Mouse (Mus musculus) gastrocnemius, adult 2 months (tissue): ENCODE measurements around the gene Trit1. TPM values are rescaled to one million over a fixed set of nuclear protein-coding genes. Genes with fewer than 3 reads are reported as not detected.
A peak's percentile ranks its signal among the peaks of the same experiment; 100 is the strongest.

Experiments used
- DNase-seq: peaks from one replicate; pipeline ENCODE4 v3.0.0; 2022
- H3K27ac ChIP-seq: fragments of 200-600 bp; 2 replicates; pipeline ENCODE4 v1.8.1; 2022; ENCODE audit warnings: mild to moderate bottlenecking
- H3K4me3 ChIP-seq: fragments of 200-600 bp; 2 replicates; pipeline ENCODE4 v1.8.1; 2022; ENCODE audit warnings: mild to moderate bottlenecking, moderate library complexity
- CTCF ChIP-seq: fragments of 200-600 bp; IDR thresholded peaks from 2 replicates; pipeline ENCODE4 v1.8.1; 2022; ENCODE audit warnings: antibody characterized with exemption, mild to moderate bottlenecking, moderate library complexity
- intact Hi-C: fragments of 180-260 bp; cut with DNase I; formaldehyde crosslinking; loops from one replicate; pipeline ENCODE4 v1.15.1; 2025
- long read RNA-seq, 2 experiments: library from polyadenylated mRNA; stranded (forward); transcript quantifications; one replicate each; pipeline ENCODE4 v2.0.0; 2021
- total RNA-seq, 2 experiments: library from RNA; stranded (reverse); gene quantifications; 2 replicates each; pipeline ENCODE4 v1.2.3; 2021

Gene Trit1
- 1 to 10 TPM; 6.0 to 7.2 TPM for total RNA-seq
- long read RNA-seq, experiment 1, partial matches to known transcripts = 0 of 4 reads
- long read RNA-seq, experiment 1, other reads (novel, unspliced or antisense) = 1 of 4 reads
- long read RNA-seq, experiment 2, partial matches to known transcripts = 0 of 3 reads
- long read RNA-seq, experiment 2, other reads (novel, unspliced or antisense) = 0 of 3 reads

DNA sequence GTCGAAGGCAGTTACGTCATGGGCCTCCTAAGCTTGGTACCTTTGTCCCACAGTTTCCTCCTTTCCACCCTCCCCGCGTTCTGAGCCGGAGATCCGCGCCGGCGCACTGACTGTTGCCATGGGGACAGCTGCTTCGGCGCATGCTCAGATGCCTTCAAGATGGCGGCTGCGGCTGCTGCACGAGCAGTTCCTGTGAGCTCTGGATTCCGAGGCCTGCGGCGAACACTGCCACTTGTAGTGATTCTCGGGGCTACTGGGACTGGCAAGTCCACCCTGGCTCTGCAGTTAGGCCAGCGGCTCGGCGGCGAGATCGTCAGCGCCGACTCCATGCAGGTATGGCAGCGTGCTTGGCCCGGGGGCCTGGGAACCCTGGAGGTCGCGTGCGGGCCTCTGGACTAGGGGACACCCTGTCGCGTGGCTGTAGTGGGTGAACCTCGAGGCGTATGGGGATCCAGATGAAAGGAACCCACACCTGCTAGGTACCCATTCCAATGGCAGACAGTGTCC, at the start of gene Trit1:
TSS of gene Trit1 (plus strand) at position 147 of the 507 bp plus-strand sequence.
- peak; percentile 95 for DNase-seq
- Histone ChIP-seq H3K4me3 (peak within 1 kb of the TSS; percentile 96), H3K27ac (peak within 1 kb of the TSS; percentile 91)
- no peak for TF ChIP-seq CTCF
- intact Hi-C loops = no loop called here

DNA sequence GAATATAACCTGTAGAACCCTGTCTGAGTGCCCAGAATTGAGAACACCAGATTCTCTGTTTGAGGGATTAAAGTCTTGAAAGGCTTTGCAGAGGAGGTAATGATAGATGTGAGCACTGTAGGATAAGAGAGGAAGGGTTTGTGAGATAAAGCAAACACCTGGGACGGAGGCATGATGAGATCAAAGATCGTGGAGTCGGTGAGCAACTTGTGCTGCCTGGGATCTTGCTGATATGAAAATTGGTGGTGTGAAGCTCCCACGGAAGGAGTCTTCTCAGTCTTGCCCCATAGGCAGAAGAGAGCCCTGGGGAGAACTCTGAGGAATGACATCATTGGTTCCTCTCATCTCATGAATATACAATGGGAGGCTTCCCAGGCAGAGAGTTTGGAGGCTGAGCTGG, 48.3 kb upstream of the Trit1 start:
- no peak for DNase-seq
- TF ChIP-seq CTCF = no peak
- Histone ChIP-seq H3K4me3 (no peak overlapping the region), H3K27ac (no peak overlapping the region)
- intact Hi-C loops = no loop called here

DNA sequence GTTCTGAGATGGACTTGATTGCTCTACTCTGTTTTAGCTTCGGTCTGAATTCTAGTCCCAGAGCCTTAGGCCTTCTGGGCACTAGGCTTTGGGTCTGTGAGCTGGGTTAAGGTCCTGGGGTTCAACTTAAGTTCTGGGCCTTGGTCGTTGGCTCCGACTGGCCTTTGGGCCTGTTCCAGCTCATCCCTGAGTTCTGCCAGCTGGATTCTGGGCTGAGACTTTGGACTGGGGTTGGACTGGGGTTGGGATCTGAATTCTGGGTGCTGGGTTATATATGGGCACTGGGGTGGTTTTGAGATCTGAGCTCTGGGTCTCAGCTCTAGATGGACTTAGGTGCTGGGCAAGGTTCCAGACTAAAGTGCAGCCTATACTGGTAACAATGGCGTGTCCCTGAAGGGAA, 45.2 kb upstream of the Trit1 start:
- H3K4me3 ChIP-seq = no peak overlapping the region
- DNase-seq = no peak
- H3K27ac ChIP-seq = no peak overlapping the region
- no peak for TF ChIP-seq CTCF
- intact Hi-C loops = no loop called here

DNA sequence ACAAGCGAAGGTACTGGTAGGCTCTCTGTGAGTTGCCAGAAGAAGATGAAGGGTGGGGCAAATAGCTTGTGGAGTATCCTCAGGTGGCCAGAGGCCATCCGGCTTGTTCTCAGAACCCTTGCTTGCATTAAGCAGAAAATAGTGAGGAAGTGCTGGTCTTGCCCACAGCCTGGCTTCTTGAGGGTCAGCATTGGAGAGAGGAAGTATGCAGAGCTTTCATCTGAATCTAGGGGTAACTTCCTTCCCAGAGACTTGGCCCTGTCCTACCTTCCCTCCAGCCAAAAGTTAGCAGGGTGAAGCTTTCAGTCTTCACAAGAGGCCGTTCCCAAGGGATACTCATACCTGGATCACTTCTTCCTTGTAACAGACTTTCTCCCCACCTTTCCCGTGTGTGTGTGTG, 44.8 kb upstream of the Trit1 start:
- no peak for TF ChIP-seq CTCF
- Histone ChIP-seq H3K27ac (no peak overlapping the region), H3K4me3 (no peak overlapping the region)
- DNase-seq = no peak
- intact Hi-C loops = no loop called here

DNA sequence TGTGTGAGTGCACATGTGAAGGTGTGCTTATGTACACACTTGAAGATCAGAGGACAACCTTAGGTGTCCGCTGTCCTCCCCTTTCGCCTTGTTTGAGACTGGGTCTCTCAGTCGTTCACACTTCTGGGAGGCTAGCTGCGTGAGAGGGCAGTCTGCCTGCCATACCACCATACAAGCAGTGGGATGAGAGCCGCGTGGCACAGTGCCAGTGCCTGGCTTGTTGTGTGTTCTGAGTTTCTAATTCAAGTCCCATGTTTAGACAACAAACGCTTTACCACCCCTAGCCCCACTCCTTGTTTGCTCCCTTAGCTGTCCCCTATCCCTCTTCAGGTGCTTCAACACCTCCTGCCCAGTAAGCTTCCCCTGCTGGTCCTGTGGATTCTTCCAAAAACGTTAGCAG, 44.3 kb upstream of the Trit1 start:
- intact Hi-C loops = no loop called here
- no peak for TF ChIP-seq CTCF
- Histone ChIP-seq H3K27ac (no peak overlapping the region), H3K4me3 (no peak overlapping the region)
- no peak for DNase-seq

DNA sequence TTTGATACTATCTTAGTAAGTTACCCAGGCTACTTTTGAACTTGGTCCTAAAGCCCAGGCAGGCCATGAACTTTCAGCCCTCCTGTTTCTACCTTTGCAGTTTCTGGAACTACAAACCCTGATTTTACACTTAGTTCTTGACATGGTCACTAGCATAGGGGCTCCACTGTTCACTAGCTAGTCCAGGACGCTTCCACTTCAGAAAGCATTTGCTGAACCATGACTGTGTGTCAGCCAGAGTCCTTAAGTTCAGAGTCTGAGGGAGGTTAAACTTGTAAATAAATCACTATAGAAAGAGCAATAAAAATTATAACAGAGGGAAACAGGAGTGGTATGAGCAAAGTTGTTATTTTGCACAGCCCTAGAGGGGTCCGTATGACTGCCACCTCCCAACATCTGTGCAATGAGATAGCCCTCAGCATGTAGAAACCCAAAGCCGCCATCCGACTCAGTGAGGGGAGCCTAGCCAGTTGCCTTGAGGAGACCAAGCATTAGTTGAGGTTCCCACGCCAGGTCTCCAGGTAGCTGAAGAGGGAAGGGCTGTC, 41.3 kb upstream of the Trit1 start:
- no peak overlapping the region for H3K27ac ChIP-seq
- intact Hi-C loops = no loop called here
- no peak for DNase-seq
- no peak overlapping the region for H3K4me3 ChIP-seq
- TF ChIP-seq CTCF = no peak

DNA sequence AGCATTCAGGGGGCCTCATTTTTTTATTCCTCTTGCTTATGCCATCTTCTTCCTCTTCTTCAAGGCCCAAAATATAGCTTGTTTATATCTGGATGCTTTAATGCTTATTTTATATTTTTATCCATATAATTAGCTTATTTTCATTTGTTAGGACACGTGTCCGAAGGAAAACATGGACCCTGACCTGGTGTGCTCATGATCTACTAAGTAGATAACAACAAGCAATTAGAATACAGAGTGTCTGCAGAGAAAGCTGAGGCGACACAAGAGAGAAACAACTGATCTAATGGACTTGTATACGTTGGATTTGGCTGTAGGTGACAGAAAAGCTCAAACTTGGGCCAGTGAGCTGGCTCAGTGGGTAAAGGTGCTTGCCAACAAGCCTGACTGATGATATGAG, 39.5 kb upstream of the Trit1 start:
- intact Hi-C loops = no loop called here
- no peak for TF ChIP-seq CTCF
- no peak for DNase-seq
- Histone ChIP-seq H3K4me3 (no peak overlapping the region), H3K27ac (no peak overlapping the region)

DNA sequence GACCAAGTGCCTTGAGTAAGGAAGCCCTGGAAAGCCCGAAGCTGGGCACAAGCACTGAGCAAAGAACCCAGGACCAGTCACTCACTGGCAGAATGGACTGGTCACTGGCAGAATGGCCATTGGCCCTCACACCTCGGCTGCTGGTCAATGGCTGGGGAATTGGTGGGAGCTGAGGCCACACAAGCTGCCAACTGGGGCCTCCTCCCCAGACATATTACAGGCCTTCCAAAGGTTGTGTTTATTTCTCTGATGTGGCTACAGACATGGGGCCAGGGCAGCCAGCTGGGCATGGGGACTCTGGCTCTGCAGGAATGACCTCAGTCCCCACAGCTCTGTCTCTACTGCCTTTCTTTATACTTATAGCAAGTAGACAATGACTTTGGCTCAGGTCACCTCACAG, 37.5 kb upstream of the Trit1 start:
- no peak overlapping the region for H3K27ac ChIP-seq
- intact Hi-C loops = no loop called here
- no peak for TF ChIP-seq CTCF

DNA sequence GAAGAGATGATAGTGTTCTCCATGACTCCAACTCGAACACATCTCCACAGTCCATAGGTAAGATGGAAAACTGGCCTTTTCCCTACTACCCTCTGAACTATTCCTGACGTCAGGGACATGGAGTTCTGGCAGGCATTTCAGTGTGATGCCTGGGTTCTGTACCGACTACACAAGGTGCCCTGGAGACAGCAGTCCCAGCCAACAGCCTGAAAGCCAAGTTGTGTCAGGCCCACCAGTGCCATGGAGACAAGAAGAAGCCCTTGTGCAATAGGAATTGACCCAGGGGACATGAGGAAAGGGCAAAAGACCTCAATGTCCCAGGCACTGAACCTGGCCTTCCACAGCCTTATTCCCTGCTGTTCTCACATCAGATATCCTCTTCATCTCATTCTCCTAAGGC, 36.6 kb upstream of the Trit1 start:
- DNase-seq = no peak

More for the DNA sequence above, 37.5 kb upstream of the Trit1 start:
- H3K4me3 ChIP-seq = no peak overlapping the region
- DNase-seq = no peak

DNA sequence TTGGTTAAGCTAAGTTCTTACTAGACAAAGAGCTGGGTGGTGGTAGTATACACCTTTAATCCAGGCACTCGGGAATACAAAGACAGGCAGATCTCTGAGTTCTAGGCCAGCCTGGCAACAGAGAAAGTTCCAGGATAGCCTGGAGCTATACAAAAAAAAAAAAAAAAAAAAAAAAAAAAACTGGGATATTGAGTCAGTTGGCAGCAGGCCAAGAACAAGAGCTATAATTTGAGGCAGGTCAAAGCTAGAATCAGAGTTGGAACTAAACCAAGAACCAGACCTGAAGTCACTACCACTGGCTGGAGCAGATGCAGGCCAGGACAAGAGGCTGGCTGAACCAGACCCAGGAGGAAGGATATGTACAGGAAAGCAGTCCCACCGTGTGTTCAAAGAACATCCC, 35.7 kb upstream of the Trit1 start:
- DNase-seq = no peak
- Histone ChIP-seq H3K4me3 (no peak overlapping the region), H3K27ac (no peak overlapping the region)
- no peak for TF ChIP-seq CTCF
- intact Hi-C loops = no loop called here

More for the DNA sequence above, 36.6 kb upstream of the Trit1 start:
- intact Hi-C loops = no loop called here
- no peak overlapping the region for H3K27ac ChIP-seq
- no peak overlapping the region for H3K4me3 ChIP-seq
- no peak for TF ChIP-seq CTCF

DNA sequence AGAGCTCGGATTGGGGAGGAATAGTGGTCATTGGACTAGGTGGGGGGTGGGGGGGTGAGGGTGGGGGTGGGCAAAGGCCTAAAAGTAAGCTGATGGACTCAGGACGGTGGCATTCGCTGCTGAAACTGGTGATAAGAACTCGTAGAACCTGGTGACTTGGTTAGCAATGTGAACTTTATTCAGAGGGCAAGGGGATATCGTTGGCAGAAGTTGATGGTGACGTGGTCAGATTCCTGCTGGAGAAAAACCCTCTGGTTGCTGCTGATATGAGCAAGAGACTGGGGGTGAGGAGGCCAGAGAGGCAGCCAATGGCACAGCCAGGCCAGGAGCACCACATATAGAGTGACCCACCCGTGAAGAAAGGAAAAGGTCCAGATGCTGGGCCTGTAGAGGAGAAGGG, 35.2 kb upstream of the Trit1 start:
- TF ChIP-seq CTCF = no peak
- Histone ChIP-seq H3K4me3 (no peak overlapping the region), H3K27ac (no peak overlapping the region)
- DNase-seq = no peak
- intact Hi-C loops = no loop called here

DNA sequence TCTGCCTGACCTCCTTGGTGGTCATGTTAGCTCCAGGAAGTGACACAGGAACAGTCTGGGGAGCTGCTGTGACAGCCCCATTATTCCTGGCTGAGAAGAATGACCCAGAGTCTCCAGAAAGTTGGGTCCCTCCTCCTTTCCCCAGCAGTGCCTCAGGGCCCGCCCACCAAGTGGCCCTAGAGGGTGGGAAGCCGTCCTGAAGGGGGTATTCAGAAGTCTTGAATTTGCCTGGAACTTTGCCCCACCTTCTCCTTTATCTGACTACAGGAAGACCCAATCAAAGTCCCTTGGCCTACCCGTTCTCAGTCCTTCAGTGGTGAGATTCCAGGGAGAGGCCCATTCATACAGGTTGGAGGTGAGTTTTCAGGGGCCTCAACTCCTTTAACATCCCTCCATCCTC, 34.5 kb upstream of the Trit1 start:
- DNase-seq = no peak
- H3K4me3 ChIP-seq = no peak overlapping the region
- no peak for TF ChIP-seq CTCF
- H3K27ac ChIP-seq = no peak overlapping the region
- intact Hi-C loops = no loop called here

DNA sequence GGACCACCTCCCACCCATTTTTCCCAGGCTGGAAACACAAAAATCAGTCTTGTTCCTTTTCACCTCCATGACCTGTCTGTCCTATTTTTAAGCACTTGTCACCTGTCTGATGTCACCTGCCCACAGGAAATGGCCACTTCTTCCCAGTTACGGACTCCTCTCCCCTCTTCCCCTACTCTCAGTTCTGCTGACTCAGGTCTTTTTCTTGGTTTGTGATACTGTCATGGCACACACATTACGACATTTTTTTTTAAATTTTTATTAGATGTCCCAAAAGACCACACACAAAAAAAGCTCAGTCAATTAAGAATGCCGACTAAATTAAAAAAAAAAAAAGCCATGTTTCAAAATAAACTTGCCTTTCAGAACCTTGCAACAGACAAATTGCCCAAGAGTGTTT, 33.9 kb upstream of the Trit1 start:
- Histone ChIP-seq H3K27ac (no peak overlapping the region), H3K4me3 (no peak overlapping the region)
- DNase-seq = no peak
- no peak for TF ChIP-seq CTCF
- intact Hi-C loops = no loop called here
